In the genomic region with DNA sequence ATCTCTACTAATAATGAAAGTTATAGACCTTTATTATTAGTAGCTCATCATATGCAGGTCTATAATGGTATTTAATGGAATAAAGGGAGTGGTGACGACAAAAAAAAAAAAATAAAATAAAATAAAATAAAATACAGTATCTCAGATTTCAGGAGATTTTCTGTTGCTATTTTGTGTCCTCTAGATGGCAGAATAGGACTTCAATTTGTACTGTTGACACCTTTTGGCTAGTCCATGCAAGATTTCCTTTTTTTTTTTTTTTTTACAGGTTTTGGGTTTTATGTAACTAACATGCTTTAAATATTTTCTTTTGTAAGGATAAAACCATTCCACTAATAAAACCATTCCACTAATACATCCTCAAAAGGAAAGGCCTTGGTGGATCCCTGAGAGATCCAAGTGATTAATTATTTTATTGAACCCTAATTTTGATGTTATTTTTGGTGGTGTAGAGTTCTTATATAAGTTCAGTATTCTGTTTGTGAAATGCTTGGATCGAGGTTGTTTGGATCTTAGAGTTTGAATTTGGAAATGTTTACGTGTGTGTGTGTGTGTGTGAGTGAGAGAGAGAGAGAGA, we compare ENCODE assay signal across 9 mouse cellular contexts. TPM values are rescaled to one million over a fixed set of nuclear protein-coding genes. Genes with fewer than 3 reads are reported as not detected.
A peak's percentile ranks its signal among the peaks of the same experiment; 100 is the strongest.
DNase-seq lines count a peak whose midpoint lies in the region; ATAC-seq and TF ChIP-seq lines count a peak whose summit lies in the region.
"Had no signal": no experiment of that assay in that cellular context is flagged by ENCODE, and none has a peak within 500 bp of the region (broad histone marks: within the 10 kb centered on the region; RNA-seq: fewer than 3 reads in every experiment).

No protein-coding gene starts in this region.

- H3K9ac ChIP-seq in hindbrain, postnatal 0 days (replicated peaks; ENCODE audit: low read length): no peak overlapping the region
- H3K9ac ChIP-seq in hindbrain, embryonic 11.5 days (ENCODE audit: low read depth, low read length): no peak overlapping the region
- no peak overlapping the region for H3K9ac ChIP-seq in midbrain, embryonic 15.5 days
- H3K9ac ChIP-seq in midbrain, embryonic 16.5 days (ENCODE audit: low read depth, low read length): no peak overlapping the region

- peak; percentile 76 for DNase-seq in hindbrain, postnatal 0 days (ENCODE audit: low spot score)
- no peak for DNase-seq in hindbrain, embryonic 11.5 days (ENCODE audit: low spot score)
- peak; percentile 14 for DNase-seq in brain, embryonic 18.5 days (ENCODE audit: low read depth, low spot score)
- no peak for DNase-seq in thymus, postnatal 36 days
- DNase-seq in adrenal gland, adult 18-20 months (ENCODE audit: low spot score in 2 of 2): no peak
- DNase-seq: lung, postnatal 36 days; thymus, adult 18-20 months had no signal

- no peaks in the 10 kb centered on the region for H3K36me3 ChIP-seq in hindbrain, postnatal 0 days (ENCODE audit: insufficient read depth, low read length)
- H3K36me3 ChIP-seq in hindbrain, embryonic 11.5 days (ENCODE audit: control insufficient read depth, insufficient read depth, low read length): no peaks in the 10 kb centered on the region
- no peaks in the 10 kb centered on the region for H3K36me3 ChIP-seq in midbrain, embryonic 15.5 days (replicated peaks)
- H3K36me3 ChIP-seq in midbrain, embryonic 16.5 days (ENCODE audit: control insufficient read depth, insufficient read depth, low read length): no peaks in the 10 kb centered on the region

- no peak overlapping the region for H3K4me3 ChIP-seq in hindbrain, postnatal 0 days (ENCODE audit: low read length)
- no peak overlapping the region for H3K4me3 ChIP-seq in hindbrain, embryonic 11.5 days (ENCODE audit: low read depth, low read length)
- H3K4me3 ChIP-seq in midbrain, embryonic 15.5 days: no peak overlapping the region
- H3K4me3 ChIP-seq in midbrain, embryonic 16.5 days (ENCODE audit: low read depth, low read length): no peak overlapping the region

- no peaks in the 10 kb centered on the region for H3K9me3 ChIP-seq in hindbrain, postnatal 0 days (ENCODE audit: low read length)
- H3K9me3 ChIP-seq in hindbrain, embryonic 11.5 days (ENCODE audit: control insufficient read depth, low read length): no peaks in the 10 kb centered on the region
- no peaks in the 10 kb centered on the region for H3K9me3 ChIP-seq in midbrain, embryonic 15.5 days
- H3K9me3 ChIP-seq in midbrain, embryonic 16.5 days (replicated peaks; ENCODE audit: control insufficient read depth, low read length, poor library complexity, severe bottlenecking): no peaks in the 10 kb centered on the region

- no peak overlapping the region for H3K27ac ChIP-seq in hindbrain, postnatal 0 days
- H3K27ac ChIP-seq in hindbrain, embryonic 11.5 days (ENCODE audit: low read depth, low read length): no peak overlapping the region
- no peak overlapping the region for H3K27ac ChIP-seq in midbrain, embryonic 15.5 days
- no peak overlapping the region for H3K27ac ChIP-seq in midbrain, embryonic 16.5 days (ENCODE audit: low read length)

- no peak overlapping the region for H3K4me2 ChIP-seq in hindbrain, postnatal 0 days (ENCODE audit: low read depth, low read length)
- H3K4me2 ChIP-seq in hindbrain, embryonic 11.5 days (replicated peaks; ENCODE audit: low read depth, low read length): no peak overlapping the region
- no peak overlapping the region for H3K4me2 ChIP-seq in midbrain, embryonic 15.5 days
- H3K4me2 ChIP-seq in midbrain, embryonic 16.5 days (ENCODE audit: low read length): no peak overlapping the region

- TF ChIP-seq CTCF in hindbrain, postnatal 0 days (IDR thresholded peaks at IDR 0.05; ENCODE audit: low read depth): peak; percentile 60

- no peak for ATAC-seq in hindbrain, postnatal 0 days
- no peak for ATAC-seq in hindbrain, embryonic 11.5 days (ENCODE audit: low FRiP score)
- 0 out of 2 replicates have a peak, but pooled peaks have one; percentile 48 for ATAC-seq in midbrain, embryonic 15.5 days (replicated peaks)
- ATAC-seq in midbrain, embryonic 16.5 days: no peak

- 55% methylated on average over 3 of the region's 3 CpGs for WGBS in hindbrain, postnatal 0 days
- WGBS in hindbrain, embryonic 11.5 days: 71% methylated on average over 3 of the region's 3 CpGs
- 64% methylated on average over 3 of the region's 3 CpGs for WGBS in midbrain, embryonic 15.5 days
- 61% methylated on average over 3 of the region's 3 CpGs for WGBS in midbrain, embryonic 16.5 days

- H3K4me1 ChIP-seq in hindbrain, postnatal 0 days (ENCODE audit: insufficient read depth, low read length): no peaks in the 10 kb centered on the region
- H3K4me1 ChIP-seq in hindbrain, embryonic 11.5 days (replicated peaks; ENCODE audit: control insufficient read depth, insufficient read depth, low read length): no peaks in the 10 kb centered on the region
- H3K4me1 ChIP-seq in midbrain, embryonic 15.5 days: no peaks in the 10 kb centered on the region
- no peaks in the 10 kb centered on the region for H3K4me1 ChIP-seq in midbrain, embryonic 16.5 days (ENCODE audit: control insufficient read depth, insufficient read depth, low read length)

- no peaks in the 10 kb centered on the region for H3K27me3 ChIP-seq in hindbrain, postnatal 0 days (ENCODE audit: insufficient read depth, low read length)
- no peaks in the 10 kb centered on the region for H3K27me3 ChIP-seq in hindbrain, embryonic 11.5 days (ENCODE audit: control insufficient read depth, insufficient read depth, low read length)
- no peaks in the 10 kb centered on the region for H3K27me3 ChIP-seq in midbrain, embryonic 15.5 days (replicated peaks)
- no peaks in the 10 kb centered on the region for H3K27me3 ChIP-seq in midbrain, embryonic 16.5 days (ENCODE audit: control insufficient read depth, insufficient read depth, low read depth, low read length)

RNA-seq across cellular contexts. Expression of a gene that starts 41.7 kb away (rescaled TPM):
- total RNA-seq in hindbrain, postnatal 0 days (2014; rRNA removed): 5.8 and 10.3 TPM in 2 replicates
- 14.3 and 16.6 TPM in 2 replicates for polyA plus RNA-seq in hindbrain, postnatal 0 days (2015; fragmentation: Nextera tagmentation; extraction: Ambion mirVana)
- polyA plus RNA-seq in hindbrain, embryonic 11.5 days (2014; fragmentation: Nextera tagmentation; extraction: Ambion mirVana): 12.3 and 13.8 TPM in 2 replicates
- 16.5 and 18.3 TPM in 2 replicates for polyA plus RNA-seq in midbrain, embryonic 15.5 days (2015; fragmentation: Nextera tagmentation; extraction: Ambion mirVana)
- polyA plus RNA-seq in midbrain, embryonic 16.5 days (2015; fragmentation: Nextera tagmentation; extraction: Ambion mirVana): 16.9 and 19.1 TPM in 2 replicates
- 10 to 100 TPM in 1 of 2 experiments, 1 to 10 TPM in 1; 7.3 to 10.7 TPM for total RNA-seq in adrenal gland, adult 18-20 months (2021)

RNA-seq across cellular contexts. Expression of a gene that starts 47.4 kb away (rescaled TPM):
- 35.8 and 43.1 TPM in 2 replicates for total RNA-seq in hindbrain, postnatal 0 days (2014; rRNA removed)
- 17.0 and 17.7 TPM in 2 replicates for polyA plus RNA-seq in hindbrain, postnatal 0 days (2015; fragmentation: Nextera tagmentation; extraction: Ambion mirVana)
- 68.4 and 86.1 TPM in 2 replicates for polyA plus RNA-seq in hindbrain, embryonic 11.5 days (2014; fragmentation: Nextera tagmentation; extraction: Ambion mirVana)
- 31.0 and 36.1 TPM in 2 replicates for polyA plus RNA-seq in midbrain, embryonic 15.5 days (2015; fragmentation: Nextera tagmentation; extraction: Ambion mirVana)
- polyA plus RNA-seq in midbrain, embryonic 16.5 days (2015; fragmentation: Nextera tagmentation; extraction: Ambion mirVana): 29.2 and 37.4 TPM in 2 replicates
- total RNA-seq in adrenal gland, adult 18-20 months (2021): 10 to 100 TPM; 23.0 to 27.2 TPM

Comparison
In these comparisons a context has a peak if more than half of its experiments do, and no peak if none do; other contexts are left out.
1. DNase-seq: peak in hindbrain, postnatal 0 days (single experiment) and brain, embryonic 18.5 days (single experiment); none in hindbrain, embryonic 11.5 days (single experiment), thymus, postnatal 36 days (0 of 2) and adrenal gland, adult 18-20 months (0 of 2).